Mouse (Mus musculus) activated CD4-positive, CD25-positive, alpha-beta regulatory T cell, adult 4 months (primary cell): ENCODE data around the gene 1700012B09Rik. TPM values are rescaled to one million over a fixed set of nuclear protein-coding genes. Genes with fewer than 3 reads are reported as not detected.

Experiments
- ATAC-seq: one replicate; pipeline ENCODE4 v1.8.0; 2017
- polyA plus RNA-seq, 2 experiments: library from polyadenylated mRNA; unstranded; fragments of 100-300 nt; shearing (Covaris generic); gene quantifications; one replicate each; pipeline ENCODE4 v1.2.1; 2017

1700012B09Rik gene
- not detected for polyA plus RNA-seq

DNA sequence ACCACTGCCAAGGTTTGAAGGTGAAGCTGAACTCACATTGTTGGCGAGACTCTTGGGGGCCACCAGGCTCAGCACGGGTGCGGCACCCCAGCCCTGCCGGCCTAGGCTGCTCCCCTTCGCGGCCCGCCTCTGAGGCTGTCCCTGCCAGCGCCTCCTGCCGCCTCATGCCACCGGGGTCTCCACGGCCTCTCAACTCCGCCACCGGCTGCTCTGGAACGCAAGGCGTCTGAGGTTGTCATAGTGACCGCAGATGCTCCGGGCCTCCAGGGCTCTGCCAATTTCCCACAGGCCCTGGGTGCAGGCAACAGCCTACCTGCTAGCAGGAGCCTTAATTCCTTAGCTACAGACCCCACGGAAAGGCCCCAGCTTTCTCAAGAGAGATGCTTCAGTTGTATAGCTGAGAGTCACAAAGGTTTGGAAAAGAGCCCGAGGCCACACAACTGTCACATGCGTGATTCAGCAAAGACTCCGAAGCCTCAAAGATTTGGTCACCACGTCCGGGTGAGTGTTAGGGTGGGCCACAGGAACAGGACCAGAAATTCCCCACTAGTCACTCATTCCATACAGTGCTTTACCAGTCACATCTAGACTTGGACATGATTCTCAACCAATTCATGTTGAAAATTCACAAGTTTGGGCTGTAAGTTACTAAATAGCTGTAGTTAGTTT lies at the start of gene 1700012B09Rik:
1700012B09Rik (minus strand) TSS at position 228 of the 669 bp plus-strand sequence.
- ATAC-seq: no peak

- no peak for ATAC-seq
Observed at GRCm38 (mm10) chr9:14810111-14810510, 39.3 kb upstream of the 1700012B09Rik start.

DNA sequence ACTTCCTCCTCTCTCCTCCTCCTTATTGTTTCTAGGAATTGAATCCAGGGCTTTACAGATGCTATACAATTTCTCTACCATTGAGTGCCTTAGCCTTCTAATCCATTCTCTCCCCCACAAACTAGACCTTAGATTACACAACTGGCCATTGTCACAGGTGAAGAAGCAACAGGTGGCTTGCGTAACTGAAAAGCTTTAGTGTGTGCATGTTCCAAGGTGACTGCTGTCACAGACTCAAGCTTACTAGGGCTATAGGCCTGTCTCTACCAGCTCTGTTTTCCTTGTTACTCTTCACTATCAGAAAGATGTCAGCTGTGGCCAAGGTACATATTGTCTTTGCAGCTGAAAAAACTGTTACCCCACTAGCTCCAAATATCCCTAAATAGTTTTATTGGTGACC lies 36.0 kb upstream of the 1700012B09Rik start:
- no peak for ATAC-seq

- ATAC-seq: no peak
Observed at GRCm38 (mm10) chr9:14805714-14806113, 34.9 kb upstream of the 1700012B09Rik start.

DNA sequence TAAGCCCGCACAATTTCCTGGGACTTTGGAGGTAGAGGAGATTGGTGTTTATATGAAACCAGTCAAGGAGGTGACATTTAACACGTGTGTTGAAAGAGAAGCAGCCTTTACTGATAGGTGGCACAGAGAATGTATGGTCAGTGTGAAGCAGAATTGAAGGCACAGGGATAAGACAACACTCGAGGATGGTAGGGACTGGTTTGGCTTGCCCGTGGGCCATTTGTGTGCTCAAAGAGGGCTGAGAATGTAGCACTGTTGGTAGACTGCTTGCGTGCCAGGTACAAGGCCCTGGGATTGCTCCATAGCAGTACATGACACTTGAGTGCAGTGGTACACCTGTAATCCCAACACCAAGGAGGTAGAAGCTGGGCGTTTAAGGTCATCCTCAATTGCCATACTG lies 16.5 kb upstream of the 1700012B09Rik start:
- ATAC-seq: no peak

- ATAC-seq: peak; percentile 99
Observed at GRCm38 (mm10) chr9:14784039-14785002, 13.5 kb upstream of the 1700012B09Rik start, which contains the start of the genes Mre11a and Ankrd49. Gene Mre11a, plus strand, starts transcription at chr9:14784654. Gene Ankrd49, minus strand, starts transcription at chr9:14784856.

GRCm38 (mm10) chr9:14778341-14778740 lies 7.5 kb upstream of the 1700012B09Rik start:
- ATAC-seq: no peak

- ATAC-seq: peak; percentile 32
Observed at GRCm38 (mm10) chr9:14773813-14774212, 3.0 kb upstream of the 1700012B09Rik start.

GRCm38 (mm10) chr9:14772074-14772473 lies 1.2 kb upstream of the 1700012B09Rik start:
- ATAC-seq: no peak

DNA sequence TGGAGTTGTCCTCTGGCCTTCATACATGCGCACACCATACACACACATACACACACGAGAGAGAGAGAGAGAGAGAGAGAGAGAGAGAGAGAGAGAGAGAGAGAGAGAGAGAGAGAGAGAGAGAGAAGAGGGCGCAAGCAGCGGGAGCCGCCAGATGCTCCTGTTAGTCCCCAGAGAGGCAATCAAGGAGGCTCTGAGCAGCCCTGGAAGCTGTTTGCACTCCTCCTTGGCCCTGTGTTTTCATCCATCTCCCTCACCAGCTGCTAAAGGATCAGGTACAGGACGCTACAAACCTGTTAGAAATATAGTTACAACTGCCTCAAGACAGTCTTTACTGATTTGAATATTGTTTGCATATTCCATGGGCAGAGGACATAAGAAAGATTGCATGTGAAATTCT lies 1.0 kb downstream of the 1700012B09Rik start:
- no peak for ATAC-seq

DNA sequence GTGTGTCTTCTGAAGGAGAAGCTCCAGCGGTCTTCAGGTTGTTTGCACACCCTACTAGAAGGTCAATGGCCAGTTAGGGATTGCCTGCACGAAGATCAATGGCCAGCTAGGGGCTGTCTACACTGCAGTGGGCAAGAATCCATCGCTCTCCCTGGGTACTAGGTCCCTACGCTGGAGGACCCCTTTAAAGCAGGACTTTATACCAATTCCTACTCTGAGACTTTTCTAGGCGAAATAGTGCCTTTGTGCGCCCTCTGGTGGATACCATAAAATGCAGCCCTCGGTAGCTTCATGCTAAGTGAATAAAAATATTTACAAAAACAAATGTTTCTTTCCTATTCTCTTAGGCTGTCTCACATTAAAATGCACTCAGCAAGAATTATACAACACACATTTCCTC lies 6.1 kb downstream of the 1700012B09Rik start:
- ATAC-seq: no peak

- no peak for ATAC-seq
Observed at GRCm38 (mm10) chr9:14759261-14759660, 11.6 kb downstream of the 1700012B09Rik start.

DNA sequence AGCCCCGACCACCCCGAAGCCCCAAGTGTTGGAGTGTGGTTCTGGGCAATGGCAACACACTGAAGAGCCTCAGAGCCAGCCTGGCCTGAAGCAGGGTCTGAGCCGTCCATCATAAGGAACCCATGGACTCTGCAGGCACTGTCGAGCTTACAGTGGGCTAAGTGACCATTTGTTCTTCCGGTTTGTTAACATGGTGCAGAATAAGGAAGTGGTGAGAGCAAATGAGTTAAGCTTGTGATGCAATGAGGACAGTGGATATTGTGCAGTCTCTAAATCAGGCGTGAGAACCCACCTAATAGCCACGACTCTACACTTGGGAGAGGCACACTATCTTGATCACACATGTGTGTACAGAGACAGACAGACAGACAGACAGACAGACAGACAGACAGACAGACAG lies 12.2 kb downstream of the 1700012B09Rik start:
- no peak for ATAC-seq

- no peak for ATAC-seq
Observed at GRCm38 (mm10) chr9:14754469-14754868, 16.4 kb downstream of the 1700012B09Rik start.

DNA sequence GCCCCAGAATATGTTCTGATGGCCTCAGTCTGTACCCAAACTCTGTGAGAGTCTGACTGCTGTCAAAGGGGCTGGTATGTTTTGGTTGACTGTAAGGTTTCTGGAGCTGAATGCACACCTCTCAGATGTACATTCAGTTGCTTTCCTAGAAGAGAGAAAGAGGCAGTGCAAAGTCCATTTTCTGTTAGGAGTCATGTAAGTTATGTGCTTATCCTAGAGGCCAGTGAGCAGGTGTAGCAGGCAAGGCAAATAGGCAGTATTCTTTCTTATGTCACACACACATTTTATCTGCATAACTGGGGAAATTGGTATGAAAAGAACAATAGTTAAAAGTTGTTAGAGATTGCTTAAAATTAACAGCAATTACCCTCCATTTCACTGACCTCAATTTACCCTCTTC lies 16.9 kb downstream of the 1700012B09Rik start:
- ATAC-seq: no peak

DNA sequence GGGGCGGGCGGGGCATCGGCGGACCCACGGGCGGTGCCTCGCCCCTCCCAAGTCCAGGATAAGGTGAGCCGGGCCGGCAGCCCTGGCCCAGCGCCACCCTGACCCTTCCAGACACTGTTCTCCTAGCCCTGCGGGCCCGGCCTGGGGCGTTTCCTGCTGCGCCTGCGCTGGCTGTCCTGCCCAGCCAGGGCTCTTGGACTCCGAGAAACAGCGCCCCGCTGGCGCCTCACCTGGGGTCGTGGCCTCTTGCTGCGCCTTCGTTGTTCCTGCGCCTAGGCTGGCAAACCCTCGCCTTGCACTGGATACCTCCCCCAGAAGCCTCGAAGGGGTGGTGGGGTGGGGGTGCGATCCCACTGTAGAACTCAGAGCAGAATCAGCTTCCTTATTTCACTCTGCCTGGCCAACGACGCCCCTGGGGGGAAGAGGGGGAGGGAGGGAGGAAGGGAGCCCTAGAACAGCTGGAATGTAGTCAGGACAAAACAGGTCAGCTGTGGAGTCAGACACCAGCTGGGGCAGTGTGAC lies 18.8 kb downstream of the 1700012B09Rik start, which contains the start of gene Fut4:
Fut4 (minus strand) TSS at position 393 of the 522 bp plus-strand sequence.
- ATAC-seq: no peak

GRCm38 (mm10) chr9:14751503-14752000 lies 19.3 kb downstream of the 1700012B09Rik start:
- ATAC-seq: no peak

GRCm38 (mm10) chr9:14750901-14751502 lies 19.8 kb downstream of the 1700012B09Rik start:
- ATAC-seq: no peak

DNA sequence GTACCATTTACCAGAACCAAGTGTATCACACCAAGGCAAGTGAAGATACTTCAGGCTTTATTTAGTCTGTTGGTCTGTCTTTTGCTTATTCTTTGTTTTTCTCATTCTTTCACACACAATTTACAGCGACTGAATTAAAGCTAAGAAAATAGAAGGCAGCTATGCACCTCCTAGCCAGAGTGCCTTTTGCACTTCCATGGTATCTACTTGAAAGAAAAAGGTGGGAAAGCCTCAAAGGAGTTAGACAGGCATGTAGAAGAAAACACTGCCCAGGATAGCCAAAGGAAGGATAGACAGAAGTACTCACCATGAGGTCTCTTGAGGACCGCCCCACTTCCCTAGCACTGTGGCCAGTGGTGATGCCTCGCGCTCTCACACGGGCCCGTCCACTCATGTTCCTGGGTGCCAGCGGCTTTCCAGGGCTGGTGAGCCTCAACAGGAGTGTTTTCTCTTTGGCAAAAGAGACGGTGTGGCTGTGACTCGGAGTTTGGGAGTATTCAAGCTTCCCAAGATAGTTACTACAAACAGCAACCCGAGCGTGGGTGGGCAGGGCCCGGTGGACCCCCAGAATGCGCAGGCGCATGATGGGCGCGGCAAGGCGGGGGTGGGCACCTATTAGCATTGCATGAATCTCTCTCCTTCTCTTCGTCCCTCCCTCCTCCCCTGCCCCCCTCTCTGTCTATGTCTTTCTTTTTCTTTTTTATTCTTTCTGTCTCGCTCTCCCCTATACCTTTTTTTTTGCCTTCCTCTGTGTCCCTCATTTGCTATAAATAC lies 30.5 kb downstream of the 1700012B09Rik start, which contains the start of gene Piwil4:
Piwil4 (minus strand) TSS at position 583 of the 774 bp plus-strand sequence.
- ATAC-seq: no peak

GRCm38 (mm10) chr9:14739498-14740150 lies 31.2 kb downstream of the 1700012B09Rik start:
- ATAC-seq: no peak

GRCm38 (mm10) chr9:14730941-14731541 lies 39.8 kb downstream of the 1700012B09Rik start:
- ATAC-seq: no peak
